Mouse (Mus musculus) heart, postnatal 0 days (tissue): Measurements from ENCODE around the gene Slc23a2.

Experiments used
- CTCF ChIP-seq: IDR thresholded peaks from 2 replicates; pipeline ENCODE4 v1.5.1; 2016; ENCODE audit warnings: antibody characterized with exemption, control low read depth, low read depth
- EP300 ChIP-seq: IDR thresholded peaks from 2 replicates; pipeline ENCODE4 v1.6.1; 2016; ENCODE audit warnings: antibody characterized with exemption, low read depth

GRCm38 (mm10) chr2:132007475-132007819, 137.5 kb downstream of the Slc23a2 start:
- TF ChIP-seq CTCF (no peak), EP300 (no peak)
